30 mouse cellular contexts compared by ENCODE assay signal in the genomic region with DNA sequence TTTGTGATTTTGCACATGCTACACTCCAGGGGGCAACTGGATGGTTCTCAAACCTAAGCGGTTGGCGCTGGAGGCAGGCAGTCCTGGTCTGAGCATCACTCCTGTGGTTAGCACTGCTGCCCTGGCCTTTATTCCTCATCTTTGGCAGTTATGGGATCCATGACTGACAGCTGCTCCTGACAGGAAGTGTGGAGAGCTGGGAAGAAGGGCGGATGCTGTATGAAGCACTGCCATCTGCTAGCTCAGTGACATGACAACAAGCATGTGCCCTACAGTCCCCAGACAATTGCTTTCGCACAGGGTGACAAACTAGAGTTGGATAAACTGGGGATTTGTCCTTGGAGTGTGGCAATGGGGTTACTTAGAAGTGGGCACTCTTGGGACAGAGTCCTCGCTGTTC. TPM values are rescaled to one million over a fixed set of nuclear protein-coding genes. Genes with fewer than 3 reads are reported as not detected.
DNase-seq lines count a peak whose midpoint lies in the region; ATAC-seq and TF ChIP-seq lines count a peak whose summit lies in the region.
"Had no signal": no experiment of that assay in that cellular context is flagged by ENCODE, and none has a peak within 500 bp of the region (broad histone marks: within the 10 kb centered on the region; RNA-seq: fewer than 3 reads in every experiment).

No protein-coding gene starts in this region.

- H3K9me3 ChIP-seq in forebrain, embryonic 14.5 days (replicated peaks; ENCODE audit: control insufficient read depth, low read length): no peaks in the 10 kb centered on the region
- H3K9me3 ChIP-seq in forebrain, embryonic 11.5 days (ENCODE audit: control insufficient read depth, low read length): no peaks in the 10 kb centered on the region
- H3K9me3 ChIP-seq: embryonic facial prominence, embryonic 12.5 days; heart, embryonic 12.5 days; hindbrain, embryonic 13.5 days; limb, embryonic 13.5 days; lung, embryonic 15.5 days; midbrain, embryonic 10.5 days had no signal

- no peak overlapping the region for H3K4me3 ChIP-seq in forebrain, embryonic 14.5 days (ENCODE audit: low read depth, low read length)
- no peak overlapping the region for H3K4me3 ChIP-seq in forebrain, embryonic 11.5 days (ENCODE audit: low read depth, low read length)
- H3K4me3 ChIP-seq in layer of hippocampus, adult 2 months: no peak overlapping the region
- H3K4me3 ChIP-seq: embryonic facial prominence, embryonic 12.5 days; heart, adult 2 months; heart, embryonic 12.5 days; hindbrain, embryonic 13.5 days; left cerebral cortex, adult 2 months; limb, embryonic 13.5 days; lung, embryonic 15.5 days; midbrain, embryonic 10.5 days had no signal

- peak; percentile 23 for DNase-seq in forebrain, embryonic 14.5 days (ENCODE audit: low spot score)
- DNase-seq in forebrain, embryonic 11.5 days (ENCODE audit: low spot score): no peak
- DNase-seq in layer of hippocampus, adult 18-20 months (ENCODE audit: low spot score in 2 of 2): peak; percentile 33 to 78
- DNase-seq in layer of hippocampus, postnatal 25 days (ENCODE audit: extremely low spot score in 1 of 2, low spot score in 1 of 2): no peak
- DNase-seq in layer of hippocampus, adult 2 months (ENCODE audit: low spot score in 2 of 2): peak in 1 of 2 experiments; percentile 52
- DNase-seq in layer of hippocampus, postnatal 36 days: peak; percentile 43 to 47
- DNase-seq in adrenal gland, postnatal 4 days (ENCODE audit: low spot score in 2 of 2): no peak
- DNase-seq: adrenal gland, postnatal 14 days; cerebellum, adult 18-20 months; embryo, embryonic 11 days; heart, adult 2 months; heart, postnatal 4 days; kidney, adult 18-20 months; kidney, postnatal 4 days; right cerebral cortex, postnatal 4 days; thymus, adult 2 months; thymus, postnatal 36 days had no signal

- peak; percentile 42; the same call in 1 of the 2 replicates for ATAC-seq in forebrain, embryonic 14.5 days
- ATAC-seq in forebrain, embryonic 11.5 days (replicated peaks; ENCODE audit: low FRiP score): no peak
- ATAC-seq: CD4-positive, CD25-positive, alpha-beta regulatory T cell, adult 4 months; inflammation-experienced regulatory T-cells, adult 6 months had no signal

- no peak overlapping the region for H3K9ac ChIP-seq in forebrain, embryonic 14.5 days (ENCODE audit: low read length)
- no peak overlapping the region for H3K9ac ChIP-seq in forebrain, embryonic 11.5 days (ENCODE audit: low read length)
- H3K9ac ChIP-seq: embryonic facial prominence, embryonic 12.5 days; heart, embryonic 12.5 days; hindbrain, embryonic 13.5 days; limb, embryonic 13.5 days; lung, embryonic 15.5 days had no signal

- TF ChIP-seq CTCF in layer of hippocampus, adult 2 months (conservative IDR thresholded peaks at IDR 0.05): no peak

- WGBS in forebrain, embryonic 14.5 days: 83% methylated on average over 5 of the region's 5 CpGs
- WGBS in forebrain, embryonic 11.5 days: 85% methylated on average over 5 of the region's 5 CpGs

- no peaks in the 10 kb centered on the region for H3K4me1 ChIP-seq in forebrain, embryonic 14.5 days (ENCODE audit: control insufficient read depth, insufficient read depth, low read length)
- no peaks in the 10 kb centered on the region for H3K4me1 ChIP-seq in forebrain, embryonic 11.5 days (replicated peaks; ENCODE audit: control insufficient read depth, insufficient read depth, low read length)
- H3K4me1 ChIP-seq: embryonic facial prominence, embryonic 12.5 days; heart, embryonic 12.5 days; hindbrain, embryonic 13.5 days; limb, embryonic 13.5 days; lung, embryonic 15.5 days; midbrain, embryonic 10.5 days had no signal

- no peak overlapping the region for H3K27ac ChIP-seq in forebrain, embryonic 14.5 days (ENCODE audit: low read depth, low read length)
- no peak overlapping the region for H3K27ac ChIP-seq in forebrain, embryonic 11.5 days (ENCODE audit: low read depth, low read length)
- H3K27ac ChIP-seq in layer of hippocampus, adult 2 months: peak overlapping the region; percentile 67
- H3K27ac ChIP-seq: embryonic facial prominence, embryonic 12.5 days; heart, adult 2 months; hindbrain, embryonic 13.5 days; kidney, postnatal 0 days; left cerebral cortex, adult 2 months; limb, embryonic 13.5 days; lung, embryonic 15.5 days; midbrain, embryonic 10.5 days had no signal

- H3K27me3 ChIP-seq in forebrain, embryonic 14.5 days (replicated peaks; ENCODE audit: control insufficient read depth, insufficient read depth, low read length): no peaks in the 10 kb centered on the region
- H3K27me3 ChIP-seq in forebrain, embryonic 11.5 days (ENCODE audit: control insufficient read depth, insufficient read depth, low read length): no peaks in the 10 kb centered on the region
- H3K27me3 ChIP-seq: embryonic facial prominence, embryonic 12.5 days; heart, embryonic 12.5 days; hindbrain, embryonic 13.5 days; limb, embryonic 13.5 days; lung, embryonic 15.5 days had no signal

- H3K4me2 ChIP-seq in forebrain, embryonic 14.5 days (ENCODE audit: low read length): no peak overlapping the region
- H3K4me2 ChIP-seq in forebrain, embryonic 11.5 days (ENCODE audit: low read depth, low read length, severe bottlenecking): no peak overlapping the region
- H3K4me2 ChIP-seq: embryonic facial prominence, embryonic 12.5 days; heart, embryonic 12.5 days; hindbrain, embryonic 13.5 days; limb, embryonic 13.5 days; liver, embryonic 11.5 days; lung, embryonic 15.5 days had no signal

- no peaks in the 10 kb centered on the region for H3K36me3 ChIP-seq in forebrain, embryonic 14.5 days (ENCODE audit: control insufficient read depth, insufficient read depth, low read length)
- no peaks in the 10 kb centered on the region for H3K36me3 ChIP-seq in forebrain, embryonic 11.5 days (ENCODE audit: control insufficient read depth, insufficient read depth, low read length)
- H3K36me3 ChIP-seq: heart, embryonic 12.5 days; hindbrain, embryonic 13.5 days; lung, embryonic 15.5 days had no signal

RNA-seq across cellular contexts. Expression of gene Lct, which starts 37.8 kb away (rescaled TPM):
- polyA plus RNA-seq in forebrain, embryonic 14.5 days (2014; fragmentation: Nextera tagmentation; extraction: Ambion mirVana): 0.05 and 0.12 TPM in 2 replicates
- 0.16 and 0.21 TPM in 2 replicates for polyA plus RNA-seq in forebrain, embryonic 11.5 days (2014; fragmentation: Nextera tagmentation; extraction: Ambion mirVana)
- 10 to 100 TPM; 53.8 to 69.6 TPM for total RNA-seq in layer of hippocampus, adult 18-20 months (2021)
- total RNA-seq in layer of hippocampus, postnatal 25 days (2021): 10 to 100 TPM; 61.6 to 63.3 TPM
- total RNA-seq in layer of hippocampus, adult 2 months (2021): 10 to 100 TPM; 58.4 to 74.2 TPM
- 10 to 100 TPM; 58.3 to 71.0 TPM for total RNA-seq in layer of hippocampus, postnatal 36 days (2021)
- total RNA-seq in adrenal gland, postnatal 4 days (2021): under 1 TPM; 0.40 to 0.48 TPM
- total RNA-seq: gastrocnemius, adult 8-10 months; heart, adult 2 months; monocyte, adult 5-6 weeks had no signal

RNA-seq across cellular contexts. Expression of gene Ubxn4, which starts 46.5 kb away (rescaled TPM):
- 57.7 and 62.0 TPM in 2 replicates for polyA plus RNA-seq in forebrain, embryonic 14.5 days (2014; fragmentation: Nextera tagmentation; extraction: Ambion mirVana)
- 59.8 and 72.6 TPM in 2 replicates for polyA plus RNA-seq in forebrain, embryonic 11.5 days (2014; fragmentation: Nextera tagmentation; extraction: Ambion mirVana)
- total RNA-seq in layer of hippocampus, adult 18-20 months (2021): 10 to 100 TPM; 61.2 to 62.2 TPM
- total RNA-seq in layer of hippocampus, postnatal 25 days (2021): 10 to 100 TPM; 58.8 to 59.9 TPM
- total RNA-seq in layer of hippocampus, adult 2 months (2021): 10 to 100 TPM; 61.7 to 62.8 TPM
- total RNA-seq in layer of hippocampus, postnatal 36 days (2021): 10 to 100 TPM; 58.6 to 66.6 TPM
- total RNA-seq in adrenal gland, postnatal 4 days (2021): 10 to 100 TPM; 65.2 to 67.4 TPM

Comparison
In these comparisons a context has a peak if more than half of its experiments do, and no peak if none do; other contexts are left out.
1. DNase-seq: peak in forebrain, embryonic 14.5 days (single experiment), layer of hippocampus, adult 18-20 months (2 of 2) and layer of hippocampus, postnatal 36 days (2 of 2); none in forebrain, embryonic 11.5 days (single experiment), layer of hippocampus, postnatal 25 days (0 of 2) and adrenal gland, postnatal 4 days (0 of 2).
2. RNA of gene Lct, which starts 37.8 kb away (total RNA-seq): 58.4 to 74.2 TPM in layer of hippocampus, adult 2 months, 58.3 to 71.0 TPM in layer of hippocampus, postnatal 36 days, 53.8 to 69.6 TPM in layer of hippocampus, adult 18-20 months and 61.6 to 63.3 TPM in layer of hippocampus, postnatal 25 days; 0.40 to 0.48 TPM in adrenal gland, postnatal 4 days; every median in the first group is over 10 times any median in the second.